Mouse (Mus musculus) small intestine, adult 2 months (tissue): ENCODE results near the gene Tpst2.

Experiments
- CTCF ChIP-seq: fragments of 200-500 bp; IDR thresholded peaks from 2 replicates; pipeline ENCODE4 v1.5.1; 2012; ENCODE audit warnings: low read depth, mild to moderate bottlenecking, control low read depth, inconsistent platforms, low read length, moderate library complexity, mixed read lengths; ENCODE audit not compliant: insufficient replicate concordance, insufficient read length; ENCODE audit errors: extremely low read depth
- POLR2A ChIP-seq: fragments of 200-500 bp; IDR thresholded peaks from 2 replicates; pipeline ENCODE4 v1.6.1; 2012; ENCODE audit warnings: low read depth, mild to moderate bottlenecking, control low read depth, inconsistent platforms, low read length, moderate library complexity

DNA sequence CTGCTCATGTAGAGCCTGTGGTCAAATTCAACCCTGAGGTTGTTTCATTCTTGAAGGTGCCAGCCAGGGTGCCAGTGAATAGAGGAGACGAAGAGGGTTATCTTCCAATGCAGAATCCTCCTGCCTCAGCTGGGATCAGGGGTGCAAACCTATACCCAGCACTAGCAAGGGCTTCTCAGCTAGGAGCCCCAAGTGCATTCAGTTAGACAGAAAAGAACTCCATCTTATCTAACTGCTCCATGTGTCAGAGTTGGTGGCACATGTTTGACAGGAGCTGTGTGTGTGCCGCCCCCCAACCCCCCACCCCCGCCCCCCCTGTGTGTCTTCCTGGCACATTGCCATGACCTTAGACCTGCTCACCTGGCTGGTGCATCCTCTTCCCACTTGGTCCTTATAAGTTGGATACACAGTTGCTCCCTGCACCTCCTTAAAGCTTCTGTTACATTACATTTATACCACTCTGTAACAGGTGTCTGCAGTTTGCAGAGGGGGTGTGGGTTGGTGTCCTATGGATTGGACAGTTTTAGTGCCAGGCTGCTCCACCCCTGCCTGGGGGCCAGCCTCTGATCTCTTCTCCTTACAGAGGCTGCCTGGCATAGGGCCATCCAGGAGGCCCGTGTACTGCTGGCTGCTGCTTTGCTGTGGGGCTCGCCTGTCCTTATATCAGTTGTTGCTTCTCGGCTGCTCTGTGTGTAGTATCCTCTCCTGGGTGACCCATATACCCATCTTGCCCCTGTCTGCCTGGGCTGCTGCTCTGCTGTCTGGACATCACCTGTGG lies 20.1 kb downstream of the Tpst2 start:
- TF ChIP-seq CTCF = no peak
- TF ChIP-seq POLR2A = no peak
